Mouse (Mus musculus) hindbrain, embryonic 10.5 days (tissue): Measurements from ENCODE around the gene Gm42421. TPM values are rescaled to one million over a fixed set of nuclear protein-coding genes. Genes with fewer than 3 reads are reported as not detected.

Experiments used
- DNase-seq: peaks from one replicate; pipeline ENCODE4 v3.0.0-alpha.2; 2017; ENCODE audit warnings: low spot score
- H3K27ac ChIP-seq: fragments of 300-500 bp; sonication (generic); 2 replicates; pipeline ENCODE4 v1.5.1; 2016; ENCODE audit warnings: mild to moderate bottlenecking, moderate library complexity
- H3K27me3 ChIP-seq: fragments of 300-500 bp; sonication (generic); 2 replicates; pipeline ENCODE4 v1.6.1; 2016; ENCODE audit warnings: mild to moderate bottlenecking; ENCODE audit not compliant: poor library complexity, insufficient read depth, severe bottlenecking
- H3K36me3 ChIP-seq: fragments of 300-500 bp; sonication (generic); 2 replicates; pipeline ENCODE4 v1.6.1; 2016; ENCODE audit warnings: mild to moderate bottlenecking, moderate library complexity
- H3K4me1 ChIP-seq: fragments of 300-500 bp; sonication (generic); replicated peaks from 2 replicates; pipeline ENCODE4 v1.6.1; 2016; ENCODE audit warnings: mild to moderate bottlenecking
- H3K4me3 ChIP-seq: fragments of 300-500 bp; sonication (generic); 2 replicates; pipeline ENCODE4 v1.5.1; 2016; ENCODE audit warnings: mild to moderate bottlenecking, moderate library complexity
- H3K9me3 ChIP-seq: fragments of 300-500 bp; sonication (generic); 2 replicates; pipeline ENCODE4 v1.6.1; 2016; ENCODE audit warnings: mild to moderate bottlenecking, moderate library complexity
- WGBS: fragments of 180-500 bp; shearing (Covaris S2); methylation state at CpG from one replicate; pipeline ENCODE4 v1.1.7; 2016; 5-methylcytosine and 5-hydroxymethylcytosine counted together
- polyA plus RNA-seq: library from polyadenylated mRNA; unstranded; fragments of >200 nt; fragmentation: Nextera tagmentation; extraction: Ambion mirVana; gene quantifications from 2 replicates; pipeline ENCODE4 v1.2.1, GENCODE M21; 2016

Gene Gm42421
- polyA plus RNA-seq, 1 experiment from 2014 or later, result 0.56 TPM

DNA sequence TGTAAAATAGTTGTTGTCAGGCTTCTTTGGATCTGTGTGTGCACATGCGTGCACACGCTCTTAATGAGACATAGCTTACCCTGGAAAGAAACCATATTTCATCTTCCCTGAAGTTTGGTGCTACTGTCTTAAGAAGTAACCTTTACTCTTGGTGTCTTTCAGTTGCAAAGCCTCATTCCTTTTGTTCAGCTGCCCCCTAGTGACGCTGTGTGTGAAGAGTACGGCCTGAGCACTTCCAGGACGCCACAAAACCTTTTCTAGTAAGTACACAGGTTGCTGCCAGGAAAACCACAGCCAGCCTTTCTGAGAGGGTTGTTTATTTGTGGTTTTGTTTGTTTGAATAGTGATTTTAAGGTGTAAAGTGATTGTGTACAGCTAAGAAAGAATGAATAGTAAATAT is 10.6 kb upstream of the Gm42421 start:
- no peaks in the 10 kb centered on the region for H3K9me3 ChIP-seq
- H3K4me3 ChIP-seq, result no peak overlapping the region
- H3K36me3 ChIP-seq, result peaks cover 91% of the 10 kb centered on the region
- no peak overlapping the region for H3K27ac ChIP-seq
- WGBS, result 59% methylated on average over 5 of the region's 5 CpGs
- DNase-seq, result peak; percentile 22
- no peaks in the 10 kb centered on the region for H3K27me3 ChIP-seq
- no peaks in the 10 kb centered on the region for H3K4me1 ChIP-seq

DNA sequence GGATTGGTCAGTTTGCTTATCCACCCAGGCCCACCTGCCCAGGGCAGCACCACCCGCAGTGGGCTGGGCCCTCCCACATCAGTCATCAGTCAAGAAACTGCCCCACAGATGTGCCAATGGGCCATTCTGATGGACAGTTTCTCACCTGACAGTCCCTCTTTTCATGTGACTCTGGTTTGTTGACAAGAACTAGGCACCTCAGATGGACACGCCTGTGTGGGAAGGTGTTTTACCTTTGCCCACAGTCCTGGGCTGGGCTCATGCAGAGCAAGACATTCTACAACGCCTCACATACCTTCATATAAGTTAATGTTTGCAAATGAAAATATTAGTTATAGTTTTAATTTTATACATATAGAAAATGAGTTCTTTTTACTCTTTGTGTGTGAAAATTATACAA is 9.9 kb upstream of the Gm42421 start:
- Histone ChIP-seq H3K4me1 (no peaks in the 10 kb centered on the region), H3K36me3 (peaks cover 96% of the 10 kb centered on the region), H3K9me3 (no peaks in the 10 kb centered on the region), H3K27ac (no peak overlapping the region), H3K27me3 (no peaks in the 10 kb centered on the region), H3K4me3 (no peak overlapping the region)
- DNase-seq, result no peak
- WGBS, result 92% methylated on average over 3 of the region's 3 CpGs

DNA sequence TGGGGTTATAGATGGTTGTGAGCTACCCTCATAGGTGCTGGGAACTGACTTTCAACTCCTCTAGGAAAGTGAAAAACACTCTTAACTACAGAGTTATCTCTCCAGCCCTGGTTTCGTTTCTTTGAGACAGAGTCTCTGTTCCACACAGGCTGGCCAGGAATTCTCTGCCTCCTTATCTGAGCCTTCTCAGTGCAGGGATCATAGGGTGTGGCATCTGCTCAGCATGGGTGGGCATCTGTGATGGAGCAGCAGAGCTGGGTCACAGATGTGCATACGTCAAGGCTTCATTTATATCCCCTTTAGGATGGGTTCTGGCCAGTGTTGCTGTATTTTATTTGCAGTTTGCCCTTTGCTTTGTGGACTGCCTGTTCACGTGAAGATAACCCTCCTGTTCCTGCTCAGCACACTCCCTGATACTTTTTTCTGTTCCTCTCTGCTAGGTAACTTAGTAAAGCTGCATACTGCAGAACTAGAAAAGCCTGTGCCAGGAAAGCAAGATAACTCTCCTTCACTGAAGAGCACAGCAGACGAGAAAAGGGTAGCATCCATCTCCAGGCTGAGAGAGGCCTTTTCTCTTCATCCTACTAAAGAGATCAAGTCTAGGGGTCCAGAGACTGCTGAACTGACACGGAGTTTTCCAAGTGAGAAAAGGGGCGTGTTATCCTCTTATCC is 3.1 kb upstream of the Gm42421 start:
- no peak overlapping the region for H3K27ac ChIP-seq
- no peaks in the 10 kb centered on the region for H3K27me3 ChIP-seq
- H3K9me3 ChIP-seq, result no peaks in the 10 kb centered on the region
- WGBS, result 90% methylated on average over 6 of the region's 6 CpGs
- no peak for DNase-seq
- no peak overlapping the region for H3K4me3 ChIP-seq
- H3K36me3 ChIP-seq, result peaks cover 99% of the 10 kb centered on the region
- H3K4me1 ChIP-seq, result no peaks in the 10 kb centered on the region

GRCm38 (mm10) chr5:143929291-143929690 is 1.3 kb downstream of the Gm42421 start:
- peaks cover 83% of the 10 kb centered on the region for H3K36me3 ChIP-seq
- peaks cover 11% of the 10 kb centered on the region for H3K4me1 ChIP-seq
- no peak overlapping the region for H3K4me3 ChIP-seq
- H3K9me3 ChIP-seq, result no peaks in the 10 kb centered on the region
- H3K27ac ChIP-seq, result no peak overlapping the region
- 91% methylated on average over 4 of the region's 4 CpGs for WGBS
- DNase-seq, result no peak
- H3K27me3 ChIP-seq, result no peaks in the 10 kb centered on the region

DNA sequence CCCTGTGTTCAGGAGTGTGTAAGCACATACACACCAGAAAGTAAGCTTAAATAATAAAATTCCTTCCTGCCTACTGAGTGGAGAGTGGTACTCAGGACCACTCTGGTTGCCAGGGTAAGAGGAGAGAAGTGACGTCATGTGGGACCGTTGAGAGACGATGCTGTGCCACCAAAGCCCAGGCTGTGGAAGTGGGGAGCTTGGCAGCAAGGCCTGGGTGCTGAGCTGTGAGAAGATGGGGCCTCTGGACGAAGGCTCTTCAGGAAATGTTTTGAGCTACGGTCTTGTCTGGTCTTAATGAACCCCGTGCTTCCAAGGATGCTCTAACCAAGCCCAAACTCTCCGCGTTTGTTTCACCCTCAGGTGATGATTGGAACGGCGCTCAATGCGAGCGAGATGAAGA is 2.7 kb downstream of the Gm42421 start:
- H3K27ac ChIP-seq, result no peak overlapping the region
- H3K4me3 ChIP-seq, result no peak overlapping the region
- WGBS, result 94% methylated on average over 12 of the region's 12 CpGs
- peaks cover 11% of the 10 kb centered on the region for H3K4me1 ChIP-seq
- H3K27me3 ChIP-seq, result no peaks in the 10 kb centered on the region
- no peak for DNase-seq
- H3K9me3 ChIP-seq, result no peaks in the 10 kb centered on the region
- peaks cover 69% of the 10 kb centered on the region for H3K36me3 ChIP-seq

GRCm38 (mm10) chr5:143931863-143932580 is 4.0 kb downstream of the Gm42421 start:
- peaks cover 11% of the 10 kb centered on the region for H3K4me1 ChIP-seq
- H3K9me3 ChIP-seq, result no peaks in the 10 kb centered on the region
- DNase-seq, result no peak
- no peaks in the 10 kb centered on the region for H3K27me3 ChIP-seq
- no peak overlapping the region for H3K4me3 ChIP-seq
- peaks cover 55% of the 10 kb centered on the region for H3K36me3 ChIP-seq
- 91% methylated on average over 6 of the region's 6 CpGs for WGBS
- H3K27ac ChIP-seq, result no peak overlapping the region

- Histone ChIP-seq H3K4me3 (peak within 1 kb of the TSS; percentile 20; the same call in 1 of the 2 replicates), H3K27ac (no peak within 1 kb of the TSS), H3K4me1 (peaks cover 11% of the 10 kb centered on the region), H3K27me3 (no peaks in the 10 kb centered on the region), H3K9me3 (no peaks in the 10 kb centered on the region), H3K36me3 (peaks cover 47% of the 10 kb centered on the region)
- peak; percentile 8 for DNase-seq
- WGBS, result 18% methylated on average over 8 of the region's 8 CpGs
Measured at GRCm38 (mm10) chr5:143932831-143933230, 4.9 kb downstream of the Gm42421 start, which contains the start of gene Rsph10b. Rsph10b (plus strand) TSS chr5:143933035.

DNA sequence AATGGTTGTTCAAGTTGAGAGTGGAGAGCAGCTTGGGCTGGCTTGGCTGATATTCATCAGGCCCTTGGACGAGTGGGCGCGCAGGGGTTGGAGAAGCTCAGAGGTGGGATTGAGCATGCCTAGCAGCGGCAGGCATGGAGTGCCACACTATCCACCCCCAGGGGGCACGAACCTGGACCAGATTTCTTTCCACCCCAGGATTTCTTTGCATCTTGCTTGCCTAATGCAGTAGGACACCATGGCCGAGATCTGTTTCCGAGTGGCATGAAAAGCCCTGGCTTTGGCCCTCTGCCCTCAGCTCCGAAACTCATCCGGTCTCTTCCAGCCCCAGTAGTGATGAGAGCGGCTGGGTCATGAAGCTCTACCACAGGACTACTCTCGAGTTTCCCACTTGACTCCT is 5.4 kb downstream of the Gm42421 start:
- peaks cover 11% of the 10 kb centered on the region for H3K4me1 ChIP-seq
- no peaks in the 10 kb centered on the region for H3K9me3 ChIP-seq
- no peak overlapping the region for H3K27ac ChIP-seq
- WGBS, result 88% methylated on average over 11 of the region's 11 CpGs
- no peak overlapping the region for H3K4me3 ChIP-seq
- no peak for DNase-seq
- H3K27me3 ChIP-seq, result no peaks in the 10 kb centered on the region
- H3K36me3 ChIP-seq, result peaks cover 41% of the 10 kb centered on the region

DNA sequence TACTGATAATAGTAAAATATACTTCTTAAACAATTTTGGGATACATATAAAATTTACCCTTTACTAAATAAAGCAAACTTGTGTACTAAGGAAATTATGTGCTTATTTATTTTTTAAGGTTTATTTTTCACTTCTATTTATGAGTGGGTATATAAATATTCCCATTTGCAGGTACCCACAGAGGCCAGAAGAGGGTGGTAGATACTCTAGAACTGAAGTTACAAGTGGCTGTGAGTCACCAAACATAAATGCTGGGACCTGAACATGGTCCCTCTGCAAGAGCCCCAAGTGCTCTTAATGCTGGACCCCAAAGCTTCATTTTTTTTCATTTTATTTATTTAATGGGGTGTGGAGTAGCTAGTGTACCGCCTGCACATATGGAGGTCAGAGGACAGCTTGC is 5.9 kb downstream of the Gm42421 start:
- Histone ChIP-seq H3K27ac (no peak overlapping the region), H3K9me3 (no peaks in the 10 kb centered on the region), H3K4me3 (no peak overlapping the region), H3K27me3 (no peaks in the 10 kb centered on the region), H3K4me1 (peaks cover 11% of the 10 kb centered on the region), H3K36me3 (peaks cover 37% of the 10 kb centered on the region)
- 88% methylated on average over 1 of the region's 1 CpGs for WGBS
- no peak for DNase-seq

DNA sequence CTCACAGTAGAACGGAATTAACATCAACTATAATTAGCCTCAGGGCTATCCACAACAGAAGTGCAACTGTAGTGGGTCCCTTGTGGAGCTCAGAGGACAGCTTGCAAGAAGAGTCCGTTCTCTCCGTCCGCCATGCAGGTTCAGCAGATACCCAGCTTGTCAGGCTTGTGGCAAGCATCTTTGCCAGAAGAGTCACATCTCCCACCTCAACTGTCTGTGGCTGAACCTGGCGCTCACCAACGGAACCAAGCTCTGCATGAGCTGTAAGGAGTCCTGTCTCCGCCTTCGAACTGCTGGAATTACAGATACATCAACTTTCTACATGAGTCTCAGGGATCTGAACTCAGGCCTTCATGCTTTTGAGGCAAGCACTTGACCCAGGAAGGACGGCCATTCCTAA is 8.2 kb downstream of the Gm42421 start:
- Histone ChIP-seq H3K27ac (no peak overlapping the region), H3K4me3 (no peak overlapping the region), H3K9me3 (0 out of 2 replicates have a peak, but pooled peaks cover 5% of the 10 kb centered on the region), H3K4me1 (peaks cover 11% of the 10 kb centered on the region), H3K36me3 (peaks cover 14% of the 10 kb centered on the region), H3K27me3 (no peaks in the 10 kb centered on the region)
- 90% methylated on average over 9 of the region's 9 CpGs for WGBS
- no peak for DNase-seq

DNA sequence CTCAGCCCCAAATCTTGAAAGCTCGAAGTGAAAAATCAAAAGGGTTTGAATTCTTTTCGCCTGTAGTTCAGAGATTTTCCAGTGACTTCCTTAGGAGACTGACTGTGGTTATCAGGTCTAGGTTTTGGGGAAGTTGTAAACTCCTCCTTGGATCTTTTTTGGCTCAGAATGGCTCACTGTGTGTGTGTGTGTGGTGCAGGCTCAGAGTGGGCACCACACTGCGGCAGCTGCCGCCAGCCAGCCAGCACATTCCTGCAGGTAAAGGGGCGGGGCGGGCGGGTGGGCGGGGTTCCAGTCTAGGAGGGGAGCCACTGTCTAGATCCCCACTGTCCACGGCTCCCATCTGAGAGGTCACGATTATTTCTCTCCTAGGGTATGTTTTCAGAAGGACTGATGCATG is 13.6 kb downstream of the Gm42421 start:
- Histone ChIP-seq H3K36me3 (no peaks in the 10 kb centered on the region), H3K27ac (no peak overlapping the region), H3K27me3 (no peaks in the 10 kb centered on the region), H3K4me3 (no peak overlapping the region), H3K4me1 (peaks cover 3% of the 10 kb centered on the region; the same call in 1 of the 2 replicates), H3K9me3 (0 out of 2 replicates have a peak, but pooled peaks cover 5% of the 10 kb centered on the region)
- no peak for DNase-seq
- WGBS, result 21% methylated on average over 10 of the region's 10 CpGs

DNA sequence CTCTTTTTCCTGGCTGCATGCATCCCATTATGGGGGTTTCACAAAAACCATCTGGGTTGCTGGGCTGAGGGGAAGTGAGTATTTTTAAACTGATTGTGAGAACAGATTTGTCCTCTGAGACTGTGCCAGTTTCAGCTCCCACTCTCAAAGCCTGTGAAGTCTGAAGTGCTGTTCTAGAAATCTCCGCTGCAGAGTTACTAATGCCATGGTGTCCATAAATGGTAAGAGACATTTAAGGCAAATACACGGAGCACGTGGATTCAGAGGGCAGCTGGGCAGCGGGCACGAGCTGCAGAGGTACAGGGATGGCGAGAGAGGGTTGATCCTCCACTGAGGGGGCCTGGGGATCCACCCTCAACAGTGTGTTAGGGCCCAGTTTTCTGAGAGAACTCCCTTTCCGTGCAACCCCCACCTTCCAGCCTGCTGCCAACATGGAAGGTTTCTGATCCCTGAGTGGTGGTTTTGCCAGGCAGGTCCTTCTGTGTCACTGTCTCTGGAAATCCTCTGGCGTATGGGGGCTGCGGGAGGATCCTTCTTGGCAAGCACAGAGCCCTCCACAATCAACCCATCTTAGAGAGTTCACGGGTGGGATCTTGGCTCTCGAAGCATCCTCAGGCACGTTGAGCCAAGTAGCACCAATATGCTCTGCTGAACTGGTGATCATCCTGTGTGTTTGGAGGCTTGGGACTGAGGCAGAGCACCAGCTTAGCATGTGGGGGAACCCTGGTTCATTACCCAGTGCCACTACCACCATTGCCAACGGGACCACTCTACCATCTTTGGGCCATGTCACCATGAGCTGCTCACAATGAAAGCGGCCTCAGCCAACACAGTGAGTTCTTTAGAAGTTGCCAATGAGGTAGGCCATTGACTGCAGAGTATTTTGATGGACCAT is 15.5 kb downstream of the Gm42421 start:
- no peak overlapping the region for H3K4me3 ChIP-seq
- no peak for DNase-seq
- peaks cover 3% of the 10 kb centered on the region; the same call in 1 of the 2 replicates for H3K4me1 ChIP-seq
- no peak overlapping the region for H3K27ac ChIP-seq
- H3K36me3 ChIP-seq, result no peaks in the 10 kb centered on the region
- WGBS, result 89% methylated on average over 14 of the region's 14 CpGs
- no peaks in the 10 kb centered on the region for H3K27me3 ChIP-seq
- 0 out of 2 replicates have a peak, but pooled peaks cover 5% of the 10 kb centered on the region for H3K9me3 ChIP-seq
